Mouse (Mus musculus) small intestine, adult 2 months (tissue): ENCODE data around the gene Ppara.

ENCODE experiments used
- CTCF ChIP-seq: fragments of 200-500 bp; IDR thresholded peaks from 2 replicates; pipeline ENCODE4 v1.5.1; 2012; ENCODE audit warnings: low read depth, mild to moderate bottlenecking, control low read depth, inconsistent platforms, low read length, moderate library complexity, mixed read lengths; ENCODE audit not compliant: insufficient replicate concordance, insufficient read length; ENCODE audit errors: extremely low read depth
- POLR2A ChIP-seq: fragments of 200-500 bp; IDR thresholded peaks from 2 replicates; pipeline ENCODE4 v1.6.1; 2012; ENCODE audit warnings: low read depth, mild to moderate bottlenecking, control low read depth, inconsistent platforms, low read length, moderate library complexity

- TF ChIP-seq CTCF (no peak), POLR2A (no peak)
Observed at GRCm38 (mm10) chr15:85756611-85757010, 21.8 kb downstream of the Ppara start.
